Mouse (Mus musculus): Measurements from ENCODE around the gene Trappc11. TPM values are rescaled to one million over a fixed set of nuclear protein-coding genes. Genes with fewer than 3 reads are reported as not detected.

Gene Trappc11
- total RNA-seq (2014; fragmentation: Nextera tagmentation) (27.6 and 28.7 TPM in 2 replicates), total RNA-seq (2017) (38.9 and 40.7 TPM in 2 replicates)

DNA sequence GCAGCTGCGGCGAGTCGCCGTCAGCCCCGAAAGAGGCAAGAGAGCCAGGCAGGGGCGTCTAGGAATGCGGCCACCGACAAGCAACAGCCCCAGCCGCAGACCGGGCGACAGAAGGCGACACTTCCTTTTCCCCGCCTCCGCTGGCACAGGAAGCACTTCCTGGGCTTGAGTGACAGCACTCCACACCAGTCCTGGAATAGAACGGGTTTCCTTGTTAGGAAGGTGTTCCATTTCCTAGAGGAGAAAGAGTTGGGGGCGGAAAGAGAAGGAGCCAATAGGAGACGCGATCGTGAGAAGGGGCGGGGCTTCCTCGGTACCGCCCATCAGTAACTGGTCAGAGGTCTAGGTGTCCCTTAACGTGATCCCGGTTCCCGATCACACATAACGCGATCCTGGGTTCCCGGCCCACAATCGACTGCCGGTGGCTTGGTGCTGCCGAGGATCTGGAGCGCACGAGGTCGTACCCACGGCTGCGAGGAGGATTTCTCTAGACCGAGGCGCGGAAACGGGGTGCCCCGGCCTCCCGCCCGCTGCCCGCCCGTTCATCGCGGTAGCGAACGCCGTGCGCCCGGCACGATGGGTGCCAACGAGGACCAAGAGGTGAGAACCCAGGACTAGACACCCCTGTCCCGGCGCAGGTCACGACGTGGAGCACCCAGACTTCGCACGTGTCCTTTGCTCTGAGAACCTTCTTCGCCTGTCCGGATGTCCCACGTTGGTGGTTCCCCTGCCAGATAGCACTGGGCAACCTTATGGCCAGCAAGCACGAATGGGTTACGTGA, at the start of gene Trappc11, which contains the start of gene Rwdd4a:
Trappc11 (minus strand) TSS at position 127 of the 782 bp plus-strand sequence.
Rwdd4a (plus strand) TSS at position 321 of the 782 bp plus-strand sequence.
- peak; percentile 96 for ATAC-seq (replicated peaks; ENCODE audit: poor library complexity, severe bottlenecking)

DNA sequence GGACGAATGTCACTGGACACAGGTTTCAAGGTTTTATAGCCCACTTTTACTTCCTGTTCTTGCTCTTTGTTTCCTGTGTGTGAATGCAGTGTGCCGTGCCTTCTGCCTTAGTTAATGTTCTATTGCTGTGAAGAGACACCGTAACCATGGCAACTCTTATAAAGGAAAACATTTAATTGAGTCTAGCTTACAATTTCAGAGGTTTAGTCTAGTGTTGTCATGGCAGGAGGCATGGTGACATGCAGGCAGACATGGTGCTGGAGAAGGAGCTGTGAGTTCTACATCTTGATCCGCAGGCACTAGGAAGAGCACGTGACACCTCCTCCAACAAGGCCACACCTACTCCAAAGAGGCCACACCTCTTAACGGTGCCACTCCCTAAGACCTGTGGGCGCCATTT, 48.2 kb upstream of the Trappc11 start:
- ATAC-seq (replicated peaks; ENCODE audit: poor library complexity, severe bottlenecking), result no peak

DNA sequence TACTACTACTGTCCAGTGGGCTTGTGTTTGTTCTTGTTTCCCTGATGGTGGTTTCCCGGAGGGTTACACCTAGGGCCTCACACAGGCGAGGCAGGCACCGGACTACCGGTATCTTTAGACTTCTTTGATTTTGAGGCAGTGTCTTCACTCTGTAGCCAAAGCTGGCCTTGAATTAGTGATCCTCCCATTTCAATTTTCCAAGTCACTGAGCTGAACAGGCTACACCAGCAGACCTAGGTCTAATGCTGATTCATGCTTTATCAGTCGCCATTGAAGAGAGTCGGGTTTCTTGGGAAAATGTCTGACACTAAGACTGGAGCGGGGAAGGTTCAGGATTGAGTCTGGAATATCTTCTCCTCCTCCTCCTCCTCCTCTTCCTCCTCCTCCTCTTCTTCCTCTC, 40.2 kb upstream of the Trappc11 start:
- ATAC-seq (replicated peaks; ENCODE audit: poor library complexity, severe bottlenecking), result no peak

DNA sequence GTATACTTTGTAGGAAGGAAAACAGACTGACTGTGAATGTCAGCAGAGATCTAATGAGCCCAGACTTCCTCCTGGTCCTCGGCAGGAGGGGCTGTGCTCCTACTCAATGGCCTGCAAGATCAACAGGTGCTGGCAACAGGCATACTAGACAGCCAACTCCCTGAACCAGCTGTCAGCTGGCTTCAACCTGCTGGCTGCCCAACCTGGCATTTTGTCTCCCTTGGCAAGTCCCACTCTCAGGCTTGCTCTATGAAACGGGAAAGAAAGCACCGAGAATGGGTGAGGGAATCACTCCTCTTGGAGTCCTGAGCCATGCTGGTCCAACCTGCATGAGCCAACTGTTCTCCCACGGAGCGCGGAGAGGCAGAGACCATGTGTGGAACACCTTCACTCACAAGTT, 36.9 kb upstream of the Trappc11 start:
- no peak for ATAC-seq (replicated peaks; ENCODE audit: poor library complexity, severe bottlenecking)

DNA sequence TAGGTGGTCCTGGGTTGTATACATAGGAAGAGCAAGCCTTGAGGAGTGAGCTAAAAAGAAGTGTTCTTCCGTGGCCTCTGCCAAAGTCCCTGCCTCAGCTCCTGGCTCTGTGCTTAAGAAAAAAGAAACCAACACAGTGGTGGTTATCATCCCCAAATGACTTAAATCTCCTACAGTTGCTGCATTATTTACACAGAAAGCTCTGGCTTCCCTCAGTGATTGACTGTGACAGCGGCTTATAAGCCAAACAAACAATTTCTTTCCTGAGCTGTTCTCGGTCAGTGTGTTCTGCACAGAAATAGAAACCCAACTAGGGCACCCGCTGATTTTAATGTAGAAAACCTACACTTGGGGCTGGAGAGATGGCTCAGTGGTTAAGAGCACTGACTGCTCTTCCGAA, 34.8 kb upstream of the Trappc11 start:
- ATAC-seq (replicated peaks; ENCODE audit: poor library complexity, severe bottlenecking), result no peak

DNA sequence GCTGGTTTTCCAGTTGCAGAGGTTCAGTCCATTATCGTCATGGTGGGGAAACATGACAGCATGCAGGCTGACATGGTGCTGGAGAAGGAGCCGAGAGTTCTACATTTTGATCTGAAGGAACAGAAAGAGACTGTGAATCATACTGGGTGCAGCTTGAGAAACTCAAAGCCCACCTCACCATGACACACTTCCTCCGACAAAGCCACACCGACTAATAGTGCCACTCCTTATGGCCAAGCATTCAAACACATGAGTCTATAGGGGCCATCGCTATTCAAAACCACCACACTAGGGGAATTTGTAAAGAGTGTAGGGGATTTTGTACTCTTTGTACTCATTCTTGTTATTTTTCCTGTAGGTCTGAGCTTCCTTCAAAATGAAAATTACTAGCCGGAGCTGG, 33.3 kb upstream of the Trappc11 start:
- no peak for ATAC-seq (replicated peaks; ENCODE audit: poor library complexity, severe bottlenecking)

DNA sequence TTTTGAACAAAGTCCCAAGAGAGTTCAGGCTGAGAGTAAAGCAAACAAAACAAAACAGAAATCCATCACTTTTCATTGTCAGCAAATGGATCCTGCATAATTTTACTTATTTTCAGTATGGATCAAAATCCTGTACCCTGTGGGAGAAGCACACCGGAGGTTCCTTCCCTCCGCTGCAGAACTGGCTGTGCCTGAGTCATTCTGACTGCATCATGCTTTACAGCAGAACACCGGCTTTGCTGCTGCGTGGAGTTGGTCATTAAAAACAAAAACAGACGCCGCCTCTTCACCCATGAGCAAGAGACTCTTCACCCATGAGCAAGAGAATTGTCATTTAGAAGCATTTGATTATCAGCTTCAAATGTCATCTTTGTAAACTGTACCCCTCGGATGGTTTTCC, 27.5 kb upstream of the Trappc11 start:
- no peak for ATAC-seq (replicated peaks; ENCODE audit: poor library complexity, severe bottlenecking)

DNA sequence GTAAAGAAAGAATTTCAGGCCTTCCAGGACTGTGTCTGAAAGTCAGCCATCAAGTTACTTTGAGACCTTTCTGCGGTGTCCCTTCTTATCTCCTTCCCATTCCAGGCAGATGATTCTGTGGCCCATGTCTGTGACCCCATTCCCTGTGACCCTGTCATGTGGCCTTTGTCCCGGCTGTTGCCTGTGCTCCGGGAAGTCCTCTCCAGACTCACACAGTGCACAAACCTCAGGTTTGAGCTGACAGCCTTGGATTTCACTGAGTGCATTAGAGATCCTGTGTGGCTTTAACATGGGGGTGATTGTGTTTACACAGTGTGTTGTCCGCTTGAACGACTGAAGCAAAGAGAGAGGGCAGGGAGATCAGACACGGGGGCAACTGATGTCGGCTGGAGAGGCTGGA, 25.0 kb upstream of the Trappc11 start:
- ATAC-seq (replicated peaks; ENCODE audit: poor library complexity, severe bottlenecking), result no peak

DNA sequence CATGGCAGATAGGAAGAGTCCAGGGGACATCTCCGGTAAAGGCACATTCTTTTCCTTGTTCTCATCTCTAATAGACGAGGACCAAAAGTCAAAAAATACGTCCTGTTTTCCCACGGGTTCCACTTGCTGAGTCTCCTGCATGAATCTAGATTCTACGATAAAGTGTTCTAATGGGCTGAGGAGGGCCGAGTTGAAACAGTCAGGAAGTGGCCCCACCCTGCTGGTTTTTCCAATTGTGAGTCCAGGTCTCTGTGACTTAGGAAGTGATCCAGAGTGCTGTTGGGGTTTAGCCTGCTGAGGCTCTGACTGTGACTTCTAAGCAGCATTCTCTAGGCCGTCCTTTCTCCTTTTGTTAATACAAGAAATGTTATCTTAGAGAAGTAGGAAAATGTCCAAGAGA, 23.2 kb upstream of the Trappc11 start:
- no peak for ATAC-seq (replicated peaks; ENCODE audit: poor library complexity, severe bottlenecking)

DNA sequence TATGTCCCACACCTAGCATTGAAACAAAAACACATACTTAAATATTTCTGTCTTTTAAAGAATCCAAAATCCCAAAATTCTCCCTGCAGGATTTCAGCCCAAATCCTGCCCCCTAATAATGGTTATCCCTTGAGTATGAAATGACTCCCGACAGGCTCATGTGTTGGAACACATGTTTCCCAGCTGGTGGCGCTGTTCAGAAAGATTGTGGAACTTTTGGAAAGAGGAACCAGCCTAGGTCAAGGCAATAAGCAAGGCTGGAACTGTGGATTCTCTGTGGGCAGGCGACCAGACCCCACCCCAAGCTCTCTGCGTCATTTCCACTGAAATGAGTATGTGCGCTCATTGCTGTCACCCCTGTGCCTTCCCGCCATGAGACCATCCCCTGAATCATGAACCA, 20.3 kb upstream of the Trappc11 start:
- ATAC-seq (replicated peaks; ENCODE audit: poor library complexity, severe bottlenecking), result peak; percentile 92

DNA sequence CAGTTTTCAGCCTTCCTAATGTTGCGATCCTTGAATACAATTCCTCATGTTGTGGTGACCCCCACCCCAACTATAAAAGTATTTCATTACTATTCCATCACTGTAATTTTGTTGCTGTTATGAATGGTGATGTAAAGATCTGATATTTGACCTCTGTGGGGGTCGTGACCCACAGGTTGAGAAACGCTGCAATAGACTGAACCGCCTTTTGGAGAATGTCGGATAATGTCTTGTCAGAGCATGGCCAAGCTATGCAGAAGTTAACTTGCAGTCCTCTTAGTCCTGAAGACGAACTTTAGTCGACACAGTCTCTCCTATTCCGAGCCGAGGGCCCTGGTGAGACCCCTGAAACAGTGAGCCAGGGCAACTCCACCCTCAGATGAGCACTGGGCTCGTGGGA, 13.8 kb upstream of the Trappc11 start:
- no peak for ATAC-seq (replicated peaks; ENCODE audit: poor library complexity, severe bottlenecking)

DNA sequence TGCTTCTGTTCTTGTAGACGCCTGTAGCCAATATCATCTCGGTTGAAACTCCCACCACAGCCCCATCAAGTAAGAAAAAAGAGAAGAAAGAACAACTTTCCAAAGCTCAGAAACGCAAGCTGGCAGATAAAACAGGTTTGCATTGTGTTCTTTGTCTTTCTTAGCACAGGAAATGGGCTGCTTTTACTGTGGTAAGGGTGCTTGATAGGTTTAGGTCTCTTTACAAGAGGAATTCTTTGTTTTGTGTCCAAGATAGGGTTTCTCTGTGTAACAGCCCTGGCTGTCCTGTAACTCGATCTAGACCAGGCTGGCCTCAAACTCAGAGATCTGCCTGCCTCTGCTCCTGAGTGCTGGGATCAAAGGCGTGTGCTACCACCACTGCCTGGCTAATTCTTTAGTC, 10.8 kb upstream of the Trappc11 start:
- ATAC-seq (replicated peaks; ENCODE audit: poor library complexity, severe bottlenecking), result no peak

DNA sequence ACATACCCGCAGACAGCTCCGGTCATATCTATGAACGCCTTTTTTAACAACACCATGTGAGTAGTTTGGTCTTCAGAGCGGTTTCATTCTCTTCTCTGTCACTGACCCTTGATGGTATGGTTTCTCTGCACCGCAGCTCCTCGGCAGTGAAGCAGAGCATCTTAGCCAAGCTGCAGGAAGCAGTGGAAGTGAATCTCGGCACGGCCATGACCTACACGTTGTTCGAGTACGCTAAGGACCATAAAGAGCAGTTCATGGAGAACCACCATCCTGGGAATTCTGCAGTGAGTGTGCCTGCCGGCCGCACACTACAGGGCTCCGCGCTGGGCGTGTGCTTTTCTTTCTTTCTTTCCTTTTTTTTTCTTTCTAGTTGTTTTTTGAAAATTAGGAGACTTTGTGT, 9.5 kb upstream of the Trappc11 start:
- no peak for ATAC-seq (replicated peaks; ENCODE audit: poor library complexity, severe bottlenecking)

DNA sequence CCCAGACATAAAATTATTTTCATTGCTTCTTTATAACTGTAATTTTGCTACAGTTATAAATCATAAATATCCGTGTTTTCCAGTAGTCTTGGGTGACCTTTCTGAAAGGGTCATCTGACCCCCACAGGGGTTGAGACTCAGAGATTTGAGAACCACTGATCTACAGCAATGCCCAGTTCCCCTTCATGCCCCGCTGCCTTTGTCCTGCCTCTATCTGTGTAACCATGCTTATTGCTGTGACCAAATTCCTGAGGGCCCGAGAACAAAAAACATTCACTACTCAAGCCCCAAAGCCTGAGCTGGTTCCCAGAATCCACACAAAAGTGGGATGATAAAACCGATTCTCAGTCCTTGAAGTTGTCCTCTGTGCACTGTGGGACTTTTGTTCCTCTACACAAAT, 5.1 kb upstream of the Trappc11 start:
- no peak for ATAC-seq (replicated peaks; ENCODE audit: poor library complexity, severe bottlenecking)

DNA sequence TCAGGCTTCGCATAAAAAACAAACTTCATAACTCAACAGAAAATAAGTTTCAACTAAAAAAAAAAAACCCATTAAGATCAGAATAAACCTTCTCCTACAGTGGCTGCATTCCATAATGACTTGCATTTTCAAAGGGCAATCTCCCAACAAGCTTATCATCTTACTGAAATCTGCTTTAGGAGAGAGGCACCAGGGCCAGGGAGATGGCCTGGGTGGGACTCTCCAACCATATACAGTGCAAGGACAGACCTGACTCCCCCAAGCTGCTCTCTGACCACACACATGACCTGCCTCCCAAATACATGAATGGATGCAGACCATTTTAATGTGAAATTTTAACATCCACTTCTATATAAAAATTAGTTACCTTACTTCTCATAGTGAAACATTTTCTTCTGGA, 5.2 kb downstream of the Trappc11 start:
- no peak for ATAC-seq (replicated peaks; ENCODE audit: poor library complexity, severe bottlenecking)

DNA sequence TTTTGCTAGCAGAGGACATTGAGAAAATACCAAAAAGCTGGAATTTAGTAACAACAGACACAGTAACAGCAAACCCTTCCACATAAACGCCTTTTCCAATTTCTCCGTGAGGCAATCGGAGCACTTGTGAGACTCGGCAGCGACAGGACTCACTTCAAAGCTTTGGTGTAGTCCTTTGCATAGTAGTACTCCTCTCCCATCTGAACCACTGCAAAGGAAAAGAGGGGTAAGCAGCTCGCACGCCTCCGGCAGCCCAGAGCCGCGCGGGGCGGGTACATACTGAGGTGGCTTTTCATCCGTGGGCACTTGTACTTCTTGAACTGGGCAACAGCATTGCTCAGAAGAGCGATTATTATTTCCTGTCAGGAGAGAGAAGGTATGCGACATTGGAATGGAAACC, 19.7 kb downstream of the Trappc11 start:
- ATAC-seq (replicated peaks; ENCODE audit: poor library complexity, severe bottlenecking), result no peak

DNA sequence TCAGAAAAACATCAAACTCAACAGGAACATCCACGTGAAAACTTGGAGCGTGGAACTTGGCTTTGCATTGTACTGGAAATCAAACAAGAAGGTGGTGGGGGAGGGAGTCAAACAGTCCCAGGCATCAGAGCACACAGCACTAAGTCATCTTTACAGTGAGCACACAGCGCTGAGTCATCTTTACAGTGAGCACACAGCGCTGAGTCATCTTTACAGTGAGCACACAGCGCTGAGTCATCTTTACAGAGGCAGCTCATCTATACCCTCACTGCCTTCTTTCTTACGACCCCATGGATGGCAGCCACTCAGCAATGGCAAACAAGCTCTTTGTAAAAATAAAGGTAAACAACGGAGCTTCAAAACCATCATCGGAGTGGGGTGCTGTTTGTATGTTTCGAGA, 22.3 kb downstream of the Trappc11 start:
- ATAC-seq (replicated peaks; ENCODE audit: poor library complexity, severe bottlenecking), result peak; percentile 40; the same call in 1 of the 2 replicates

DNA sequence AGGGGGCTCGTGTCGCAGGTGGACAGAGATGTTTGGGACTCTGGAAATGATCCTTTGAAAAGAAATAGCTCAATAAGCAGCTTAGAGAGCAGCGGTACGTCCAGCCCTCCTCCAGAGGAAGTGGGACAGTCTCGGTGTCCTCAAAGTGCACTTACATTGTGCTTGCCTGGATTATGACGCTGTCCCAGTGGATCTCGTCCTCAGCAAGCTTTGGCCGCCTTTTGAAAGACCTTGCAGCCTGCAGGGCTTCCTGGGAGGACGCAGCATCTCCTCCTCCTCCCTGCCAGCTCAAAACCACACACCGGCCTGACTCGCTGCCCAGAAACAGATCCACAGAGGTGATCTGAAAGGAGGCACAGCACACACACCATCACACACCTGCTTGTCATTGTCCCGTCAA, 27.8 kb downstream of the Trappc11 start:
- no peak for ATAC-seq (replicated peaks; ENCODE audit: poor library complexity, severe bottlenecking)

DNA sequence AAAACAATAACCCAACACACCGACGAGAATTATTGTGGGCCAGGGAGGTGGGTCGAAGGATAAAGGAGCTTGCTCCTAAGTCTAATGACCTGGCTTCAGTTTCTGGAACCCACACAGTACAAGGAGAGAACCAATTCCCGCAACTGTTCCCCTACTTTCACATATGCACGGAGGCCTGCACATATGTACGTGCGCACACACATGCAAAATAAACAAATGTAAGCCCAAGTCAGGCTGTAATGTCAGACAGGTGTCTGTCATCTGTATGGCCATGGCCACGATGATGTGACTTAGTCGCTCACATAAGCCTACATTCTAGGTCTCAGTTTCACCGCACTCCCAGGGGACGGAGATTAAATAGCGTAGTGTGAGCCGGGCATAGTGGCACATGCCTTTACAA, 30.7 kb downstream of the Trappc11 start:
- no peak for ATAC-seq (replicated peaks; ENCODE audit: poor library complexity, severe bottlenecking)

DNA sequence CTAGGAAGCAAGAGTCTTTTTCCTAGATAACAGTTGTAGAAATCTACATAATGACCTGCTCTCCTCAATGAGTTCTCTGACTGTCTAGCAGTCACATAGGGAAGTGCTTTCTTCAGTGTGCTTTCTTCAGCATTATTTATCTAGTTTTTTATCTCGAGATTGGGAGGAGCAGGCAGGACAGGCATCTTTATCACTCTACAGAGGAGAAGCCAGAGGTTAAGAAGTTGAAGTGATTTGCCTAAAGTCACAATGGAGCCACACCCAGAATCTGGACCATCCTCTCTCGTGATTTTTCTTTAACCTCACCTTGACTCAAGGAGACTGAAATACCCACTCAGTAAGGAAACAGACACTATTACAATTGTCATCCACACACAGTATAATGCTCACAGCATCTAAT, 31.3 kb downstream of the Trappc11 start:
- ATAC-seq (replicated peaks; ENCODE audit: poor library complexity, severe bottlenecking), result no peak

DNA sequence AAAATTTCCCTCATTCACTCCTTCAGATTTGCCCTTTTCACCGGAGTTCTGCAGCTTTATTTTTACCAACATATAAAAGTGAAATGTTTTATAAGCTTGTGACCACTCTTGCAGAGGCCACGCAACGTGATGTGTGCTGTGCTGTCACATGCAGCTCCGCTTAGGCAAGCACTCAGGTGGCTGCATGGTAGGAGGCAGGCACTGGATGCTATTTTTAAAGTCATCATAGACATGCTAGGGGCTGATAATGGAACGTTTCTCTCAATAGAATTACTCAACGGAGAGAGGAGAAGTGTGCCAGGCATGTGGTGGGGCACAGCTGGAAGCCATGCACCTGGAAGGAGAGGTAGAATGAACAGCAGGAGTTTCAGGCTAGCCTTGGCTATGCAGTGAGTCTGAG, 37.8 kb downstream of the Trappc11 start:
- ATAC-seq (replicated peaks; ENCODE audit: poor library complexity, severe bottlenecking), result no peak

DNA sequence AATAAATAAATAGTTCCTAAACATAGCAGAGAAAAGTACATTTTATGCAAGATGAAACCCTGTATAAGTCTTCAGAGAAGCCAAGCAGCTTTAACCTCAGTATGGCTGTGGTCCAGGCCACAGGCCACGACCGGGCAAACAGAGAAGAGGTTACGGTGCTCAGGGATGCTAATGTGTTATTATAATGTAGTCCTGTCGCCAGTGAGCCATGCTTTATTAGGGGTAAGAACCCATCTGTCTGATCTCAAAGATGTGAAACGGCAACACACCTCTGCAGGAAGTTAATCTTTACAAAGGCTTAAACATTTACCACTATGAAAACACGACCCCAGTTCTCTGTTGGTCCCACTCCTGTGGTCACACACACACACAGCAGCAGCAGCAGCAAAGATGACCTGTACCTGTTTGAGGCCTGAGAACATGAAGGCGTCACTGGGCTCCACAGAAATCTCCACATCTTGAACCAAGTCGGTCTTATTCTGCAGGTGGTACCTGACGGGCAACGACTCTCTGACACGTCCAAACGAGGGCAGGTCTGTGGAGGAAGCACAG, 38.6 kb downstream of the Trappc11 start:
- ATAC-seq (replicated peaks; ENCODE audit: poor library complexity, severe bottlenecking), result no peak
